Mouse (Mus musculus) testis, adult 2 months (tissue): ENCODE data around the gene Gm37240. TPM values are rescaled to one million over a fixed set of nuclear protein-coding genes. Genes with fewer than 3 reads are reported as not detected.

Experiments
- H3K27ac ChIP-seq: fragments of 200-500 bp; 2 replicates; pipeline ENCODE4 v1.5.1; 2012; ENCODE audit warnings: low read depth, low read length; ENCODE audit not compliant: control insufficient read depth, insufficient read depth
- H3K27me3 ChIP-seq: fragments of 200-500 bp; 2 replicates; pipeline ENCODE4 v1.6.1; 2012; ENCODE audit warnings: mild to moderate bottlenecking, low read length, moderate library complexity; ENCODE audit not compliant: control insufficient read depth, insufficient read depth
- H3K36me3 ChIP-seq: fragments of 200-500 bp; 2 replicates; pipeline ENCODE4 v1.6.1; 2012; ENCODE audit warnings: mild to moderate bottlenecking, low read length; ENCODE audit not compliant: control insufficient read depth, insufficient read depth
- H3K4me1 ChIP-seq: fragments of 200-500 bp; 2 replicates; pipeline ENCODE4 v1.6.1; 2012; ENCODE audit warnings: low read length; ENCODE audit not compliant: control insufficient read depth, insufficient read depth
- H3K4me3 ChIP-seq: fragments of 200-500 bp; 2 replicates; pipeline ENCODE4 v1.5.1; 2012; ENCODE audit warnings: low read depth, mild to moderate bottlenecking, low read length, moderate library complexity, mixed read lengths; ENCODE audit not compliant: control insufficient read depth
- CTCF ChIP-seq: fragments of 200-500 bp; IDR thresholded peaks from 2 replicates; pipeline ENCODE4 v1.5.1; 2012; ENCODE audit warnings: low read depth, mild to moderate bottlenecking, inconsistent platforms, low read length, moderate library complexity; ENCODE audit not compliant: control insufficient read depth, insufficient read depth, insufficient replicate concordance
- POLR2A ChIP-seq: fragments of 200-500 bp; IDR thresholded peaks from 2 replicates; pipeline ENCODE4 v1.6.1; 2012; ENCODE audit warnings: low read depth, mild to moderate bottlenecking, inconsistent platforms, low read length, moderate library complexity; ENCODE audit not compliant: control insufficient read depth
- polyA plus RNA-seq: library from polyadenylated mRNA; depleted of rRNA; stranded (reverse); fragments of >200 nt; gene quantifications from 2 replicates; pipeline ENCODE4 v1.2.3, GENCODE M21; 2012

The Gm37240 gene
- polyA plus RNA-seq, 1 experiment: not detected

- Histone ChIP-seq H3K36me3 (no peaks in the 10 kb centered on the region), H3K4me3 (no peak overlapping the region), H3K27me3 (no peaks in the 10 kb centered on the region), H3K27ac (no peak overlapping the region), H3K4me1 (no peaks in the 10 kb centered on the region)
- TF ChIP-seq CTCF (no peak), POLR2A (no peak)
These were observed 369.2 kb downstream of the Gm37240 start for GRCm38 (mm10) chr3:85518072-85518471.

GRCm38 (mm10) chr3:85516739-85517396 is 370.4 kb downstream of the Gm37240 start:
- no peak overlapping the region for H3K4me3 ChIP-seq
- TF ChIP-seq POLR2A: no peak
- TF ChIP-seq CTCF: no peak
- no peaks in the 10 kb centered on the region for H3K36me3 ChIP-seq
- no peaks in the 10 kb centered on the region for H3K27me3 ChIP-seq
- no peaks in the 10 kb centered on the region for H3K4me1 ChIP-seq
- H3K27ac ChIP-seq: no peak overlapping the region

GRCm38 (mm10) chr3:85514700-85515099 is 372.6 kb downstream of the Gm37240 start:
- no peaks in the 10 kb centered on the region for H3K4me1 ChIP-seq
- H3K36me3 ChIP-seq: no peaks in the 10 kb centered on the region
- no peaks in the 10 kb centered on the region for H3K27me3 ChIP-seq
- no peak overlapping the region for H3K27ac ChIP-seq
- no peak for TF ChIP-seq POLR2A
- no peak for TF ChIP-seq CTCF
- H3K4me3 ChIP-seq: no peak overlapping the region

- Histone ChIP-seq H3K27me3 (no peaks in the 10 kb centered on the region), H3K4me1 (no peaks in the 10 kb centered on the region), H3K4me3 (no peak overlapping the region), H3K27ac (no peak overlapping the region), H3K36me3 (no peaks in the 10 kb centered on the region)
- TF ChIP-seq POLR2A (no peak), CTCF (no peak)
These were observed 378.5 kb downstream of the Gm37240 start for GRCm38 (mm10) chr3:85508717-85509279.

- H3K4me1 ChIP-seq: no peaks in the 10 kb centered on the region
- no peak for TF ChIP-seq CTCF
- no peak for TF ChIP-seq POLR2A
- H3K36me3 ChIP-seq: no peaks in the 10 kb centered on the region
- H3K27ac ChIP-seq: no peak overlapping the region
- H3K27me3 ChIP-seq: no peaks in the 10 kb centered on the region
- no peak overlapping the region for H3K4me3 ChIP-seq
These were observed 387.2 kb downstream of the Gm37240 start for GRCm38 (mm10) chr3:85500096-85500495.

GRCm38 (mm10) chr3:85496146-85496545 is 391.2 kb downstream of the Gm37240 start:
- Histone ChIP-seq H3K4me3 (no peak overlapping the region), H3K4me1 (no peaks in the 10 kb centered on the region), H3K27ac (no peak overlapping the region), H3K27me3 (no peaks in the 10 kb centered on the region), H3K36me3 (no peaks in the 10 kb centered on the region)
- TF ChIP-seq POLR2A (no peak), CTCF (no peak)

GRCm38 (mm10) chr3:85493796-85494195 is 393.5 kb downstream of the Gm37240 start:
- Histone ChIP-seq H3K4me1 (no peaks in the 10 kb centered on the region), H3K4me3 (no peak overlapping the region), H3K36me3 (no peaks in the 10 kb centered on the region), H3K27me3 (no peaks in the 10 kb centered on the region), H3K27ac (no peak overlapping the region)
- TF ChIP-seq POLR2A: no peak

- Histone ChIP-seq H3K27ac (no peak overlapping the region), H3K4me1 (no peaks in the 10 kb centered on the region)
These were observed 397.1 kb downstream of the Gm37240 start for GRCm38 (mm10) chr3:85490204-85490603.

More at GRCm38 (mm10) chr3:85490204-85490603, 397.1 kb downstream of the Gm37240 start:
- no peak for TF ChIP-seq CTCF
- TF ChIP-seq POLR2A: no peak
- Histone ChIP-seq H3K36me3 (no peaks in the 10 kb centered on the region), H3K27me3 (no peaks in the 10 kb centered on the region), H3K4me3 (no peak overlapping the region)
